Mouse (Mus musculus) limb, embryonic 12.5 days (tissue): ENCODE results near the gene Hspa1l. TPM values are rescaled to one million over a fixed set of nuclear protein-coding genes. Genes with fewer than 3 reads are reported as not detected.
"Not testable (repeated sequence)": the region's sequence is repeated elsewhere in the genome, so short reads cannot be mapped to it uniquely, and the experiment has no call there.

Source experiments
- ATAC-seq: fragments of 200-750 bp; cut with Nextera tagmentation; 2 replicates; pipeline ENCODE4 v1.8.0; 2017; ENCODE audit warnings: low read depth, moderate TSS enrichment; ENCODE audit not compliant: insufficient number of reproducible peaks, insufficient read depth, low FRiP score, low TSS enrichment
- H3K27ac ChIP-seq: fragments of 300-500 bp; sonication (generic); 2 replicates; pipeline ENCODE4 v1.5.1; 2016; ENCODE audit warnings: mild to moderate bottlenecking, moderate library complexity
- H3K27me3 ChIP-seq: fragments of 300-500 bp; sonication (generic); 2 replicates; pipeline ENCODE4 v1.6.1; 2016; ENCODE audit warnings: mild to moderate bottlenecking, moderate library complexity
- H3K36me3 ChIP-seq: fragments of 300-500 bp; sonication (generic); 2 replicates; pipeline ENCODE4 v1.6.1; 2016; ENCODE audit warnings: mild to moderate bottlenecking, moderate library complexity
- H3K4me1 ChIP-seq: fragments of 300-500 bp; sonication (generic); replicated peaks from 2 replicates; pipeline ENCODE4 v1.6.1; 2016
- H3K4me2 ChIP-seq: fragments of 300-500 bp; sonication (generic); 2 replicates; pipeline ENCODE4 v1.6.1; 2016; ENCODE audit warnings: mild to moderate bottlenecking, moderate library complexity
- H3K4me3 ChIP-seq: fragments of 300-500 bp; sonication (generic); replicated peaks from 2 replicates; pipeline ENCODE4 v1.5.1; 2016; ENCODE audit warnings: mild to moderate bottlenecking
- H3K9ac ChIP-seq: fragments of 300-500 bp; sonication (generic); replicated peaks from 2 replicates; pipeline ENCODE4 v1.6.1; 2016; ENCODE audit warnings: mild to moderate bottlenecking, moderate library complexity
- H3K9me3 ChIP-seq: fragments of 300-500 bp; sonication (generic); 2 replicates; pipeline ENCODE4 v1.6.1; 2016; ENCODE audit warnings: mild to moderate bottlenecking, moderate library complexity
- WGBS: fragments of 180-500 bp; shearing (Covaris S2); methylation state at CpG from one replicate; pipeline ENCODE4 v1.1.7; 2016; 5-methylcytosine and 5-hydroxymethylcytosine counted together
- polyA plus RNA-seq: library from polyadenylated mRNA; unstranded; fragments of >200 nt; fragmentation: Nextera tagmentation; extraction: Ambion mirVana; gene quantifications from 2 replicates; pipeline ENCODE4 v1.2.1, GENCODE M21; 2016

The Hspa1l gene
- polyA plus RNA-seq, 1 experiment from 2014 or later: 1.0 TPM

DNA sequence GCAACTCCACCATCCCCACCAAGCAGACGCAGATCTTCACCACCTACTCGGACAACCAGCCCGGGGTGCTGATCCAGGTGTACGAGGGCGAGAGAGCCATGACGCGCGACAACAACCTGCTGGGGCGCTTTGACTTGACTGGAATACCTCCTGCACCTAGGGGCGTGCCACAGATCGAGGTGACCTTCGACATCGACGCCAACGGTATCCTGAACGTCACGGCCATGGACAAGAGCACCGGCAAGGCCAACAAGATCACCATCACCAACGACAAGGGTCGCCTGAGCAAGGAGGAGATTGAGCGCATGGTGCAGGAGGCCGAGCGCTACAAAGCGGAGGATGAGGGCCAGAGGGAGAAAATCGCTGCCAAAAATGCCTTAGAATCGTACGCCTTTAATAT is 5.7 kb downstream of the Hspa1l start:
- Histone ChIP-seq H3K4me1 (peaks cover 16% of the 10 kb centered on the region), H3K4me2 (no peak overlapping the region), H3K9me3 (no peaks in the 10 kb centered on the region), H3K27me3 (no peaks in the 10 kb centered on the region), H3K4me3 (no peak overlapping the region), H3K9ac (no peak overlapping the region), H3K36me3 (no peaks in the 10 kb centered on the region), H3K27ac (no peak overlapping the region)
- WGBS: 89% methylated on average over 27 of the region's 27 CpGs
- ATAC-seq: no peak

DNA sequence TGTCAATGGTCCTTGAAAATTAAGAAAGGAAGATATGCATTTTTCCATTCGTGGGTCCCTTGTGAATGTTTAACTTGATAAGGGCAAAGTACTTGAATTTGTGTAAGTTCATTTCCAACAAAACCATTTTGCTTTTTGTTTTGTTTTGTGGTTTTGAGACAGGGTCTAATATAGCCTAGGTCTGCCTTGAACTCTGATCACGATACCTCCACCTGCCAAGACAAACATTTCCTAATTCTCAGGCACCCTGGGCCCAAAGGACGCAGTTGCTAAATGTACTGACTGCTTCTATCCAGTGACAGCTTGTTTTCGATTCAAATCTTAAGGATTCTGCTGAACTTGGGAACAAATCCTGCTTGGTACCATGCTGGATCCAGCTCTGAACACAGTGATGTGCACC is 7.1 kb downstream of the Hspa1l start:
- no peak overlapping the region for H3K4me3 ChIP-seq
- no peaks in the 10 kb centered on the region for H3K36me3 ChIP-seq
- H3K27me3 ChIP-seq: no peaks in the 10 kb centered on the region
- no peak overlapping the region for H3K9ac ChIP-seq
- ATAC-seq: no peak
- no peaks in the 10 kb centered on the region for H3K9me3 ChIP-seq
- WGBS: 89% methylated on average over 4 of the region's 4 CpGs
- H3K4me2 ChIP-seq: no peak overlapping the region
- H3K4me1 ChIP-seq: peaks cover 16% of the 10 kb centered on the region
- no peak overlapping the region for H3K27ac ChIP-seq

DNA sequence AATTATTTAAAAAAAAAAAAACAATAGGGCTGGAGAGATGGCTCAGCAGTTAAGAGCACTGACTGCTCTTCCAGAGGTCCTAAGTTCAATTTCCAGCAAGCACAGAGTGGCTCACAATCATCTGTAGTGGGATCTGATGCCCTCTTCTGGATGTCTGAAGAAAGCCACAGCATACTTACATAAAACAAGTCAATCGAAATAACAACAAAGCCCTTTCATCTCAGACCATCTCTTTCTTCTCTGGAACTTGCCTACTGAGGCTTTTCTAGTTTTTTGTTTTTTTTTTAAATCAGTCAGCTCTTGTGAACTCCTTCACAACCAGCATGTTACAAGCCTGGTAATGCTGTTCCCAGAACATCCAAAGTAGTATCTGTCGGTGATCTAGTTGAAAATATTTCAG is 8.2 kb downstream of the Hspa1l start:
- Histone ChIP-seq H3K4me3 (peak overlapping the region; percentile 87), H3K27ac (no peak overlapping the region; the same call in 1 of the 2 replicates), H3K9ac (peak overlapping the region; percentile 91), H3K36me3 (peaks cover 10% of the 10 kb centered on the region), H3K4me2 (peak overlapping the region; percentile 72), H3K9me3 (no peaks in the 10 kb centered on the region), H3K27me3 (no peaks in the 10 kb centered on the region), H3K4me1 (peaks cover 16% of the 10 kb centered on the region)
- WGBS: 15% methylated on average over 2 of the region's 2 CpGs
- no peak for ATAC-seq

DNA sequence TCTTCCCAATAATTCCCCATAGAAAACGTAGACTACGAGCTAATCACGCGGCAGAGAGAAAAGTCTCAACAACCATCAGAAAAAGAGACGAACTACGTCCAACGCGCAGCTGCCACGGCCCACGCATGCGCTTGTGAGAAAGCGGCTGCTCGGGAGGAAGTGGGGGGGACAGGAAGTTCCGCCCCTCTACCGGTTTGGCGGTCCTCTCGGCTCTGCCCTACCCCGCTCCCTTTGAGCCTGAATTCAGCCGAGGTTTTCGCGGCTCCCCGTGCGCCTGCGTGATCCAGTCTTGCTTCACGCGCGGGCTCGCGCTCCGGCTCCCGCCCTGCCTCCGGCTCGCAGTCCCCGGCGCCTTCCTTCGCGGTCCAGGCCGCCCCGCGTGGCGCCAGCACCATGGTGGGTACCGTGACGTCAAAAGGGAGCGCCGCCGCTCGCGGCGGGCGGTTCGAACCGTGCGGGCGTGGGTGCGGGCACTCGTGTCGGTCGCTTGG is 9.2 kb downstream of the Hspa1l start, which contains the start of gene Lsm2:
Gene Lsm2, plus strand, starts transcription at position 173 of the 491 bp plus-strand sequence.
- Histone ChIP-seq H3K9me3 (no peaks in the 10 kb centered on the region), H3K4me3 (peak within 1 kb of the TSS; percentile 87), H3K4me1 (peaks cover 16% of the 10 kb centered on the region), H3K4me2 (peak within 1 kb of the TSS; percentile 72), H3K9ac (peak within 1 kb of the TSS; percentile 91), H3K27ac (peak within 1 kb of the TSS; percentile 99), H3K27me3 (no peaks in the 10 kb centered on the region), H3K36me3 (peaks cover 21% of the 10 kb centered on the region)
- ATAC-seq: peak; percentile 92
- under 1% methylated on average over 58 of the region's 58 CpGs for WGBS

DNA sequence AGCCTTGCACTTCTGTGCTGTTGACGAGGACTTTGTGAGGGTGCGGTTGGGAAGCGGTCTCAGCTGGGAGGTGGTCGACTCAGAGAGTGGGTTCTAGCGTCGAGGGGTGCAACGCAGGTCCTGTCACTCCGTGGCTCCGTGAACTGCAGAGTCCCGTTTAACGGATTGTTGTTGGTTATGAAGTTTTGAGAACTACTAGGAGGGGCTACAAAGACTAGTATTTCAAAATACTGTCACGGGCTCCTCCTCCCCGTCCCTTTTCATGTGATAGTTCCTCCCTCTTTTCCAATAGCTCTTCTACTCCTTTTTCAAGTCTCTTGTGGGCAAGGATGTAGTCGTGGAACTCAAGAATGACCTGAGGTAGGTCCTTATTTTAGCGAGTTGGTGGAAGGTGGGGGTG is 9.8 kb downstream of the Hspa1l start:
- Histone ChIP-seq H3K36me3 (peaks cover 23% of the 10 kb centered on the region), H3K27ac (peak overlapping the region; percentile 99), H3K9me3 (no peaks in the 10 kb centered on the region), H3K4me1 (peaks cover 16% of the 10 kb centered on the region), H3K27me3 (no peaks in the 10 kb centered on the region), H3K9ac (peak overlapping the region; percentile 91), H3K4me2 (peak overlapping the region; percentile 72), H3K4me3 (peak overlapping the region; percentile 87)
- under 1% methylated on average over 15 of the region's 15 CpGs for WGBS
- no peak for ATAC-seq

DNA sequence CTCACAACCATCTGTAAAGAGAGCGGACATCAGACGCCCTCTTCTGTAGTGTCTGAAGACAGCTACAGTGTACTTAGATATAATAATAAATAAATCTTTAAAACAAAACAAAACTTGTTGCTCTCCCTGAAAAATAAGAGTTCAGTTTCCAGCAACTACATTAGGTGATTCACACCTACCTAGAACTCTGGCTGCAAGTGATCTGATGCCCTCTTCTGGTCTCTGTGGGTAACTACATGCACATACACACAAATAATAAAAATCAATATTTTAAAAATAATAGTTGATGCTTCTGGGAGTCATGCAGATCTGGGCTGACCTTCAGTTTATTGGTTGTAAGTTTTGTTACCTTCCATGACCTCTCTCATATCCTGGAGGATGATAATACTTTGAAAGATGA is 11.7 kb downstream of the Hspa1l start:
- no peak overlapping the region for H3K4me3 ChIP-seq
- ATAC-seq: no peak
- no peak overlapping the region for H3K27ac ChIP-seq
- no peak overlapping the region for H3K9ac ChIP-seq
- WGBS: 79% methylated on average over 2 of the region's 2 CpGs
- H3K36me3 ChIP-seq: peaks cover 35% of the 10 kb centered on the region
- H3K4me2 ChIP-seq: no peak overlapping the region
- no peaks in the 10 kb centered on the region for H3K27me3 ChIP-seq
- no peaks in the 10 kb centered on the region for H3K9me3 ChIP-seq
- peaks cover 16% of the 10 kb centered on the region for H3K4me1 ChIP-seq

DNA sequence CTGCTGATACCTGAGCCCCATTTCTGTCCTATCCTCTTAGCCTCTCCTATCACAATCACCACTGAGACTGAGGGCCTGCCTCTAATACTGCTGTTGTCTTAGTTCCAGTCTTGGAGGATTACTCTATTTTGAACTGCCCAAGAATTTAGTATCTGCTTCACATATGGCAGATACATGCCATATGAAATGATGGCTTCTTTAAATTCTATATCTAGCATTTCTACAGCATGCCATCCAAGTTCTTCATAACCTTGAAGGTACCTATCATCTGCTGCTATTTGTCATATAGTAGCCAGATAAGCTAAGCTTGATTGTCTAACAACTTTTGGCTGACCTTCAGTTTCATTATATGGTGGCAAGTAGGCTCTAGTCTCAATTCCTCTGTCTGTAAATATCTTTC is 22.2 kb downstream of the Hspa1l start:
- Histone ChIP-seq H3K27me3 (no peaks in the 10 kb centered on the region), H3K9ac (no peak overlapping the region), H3K4me1 (peaks cover 20% of the 10 kb centered on the region), H3K9me3 (no peaks in the 10 kb centered on the region), H3K27ac (no peak overlapping the region), H3K4me3 (no peak overlapping the region), H3K4me2 (no peak overlapping the region), H3K36me3 (peaks cover 55% of the 10 kb centered on the region)
- ATAC-seq: no peak

DNA sequence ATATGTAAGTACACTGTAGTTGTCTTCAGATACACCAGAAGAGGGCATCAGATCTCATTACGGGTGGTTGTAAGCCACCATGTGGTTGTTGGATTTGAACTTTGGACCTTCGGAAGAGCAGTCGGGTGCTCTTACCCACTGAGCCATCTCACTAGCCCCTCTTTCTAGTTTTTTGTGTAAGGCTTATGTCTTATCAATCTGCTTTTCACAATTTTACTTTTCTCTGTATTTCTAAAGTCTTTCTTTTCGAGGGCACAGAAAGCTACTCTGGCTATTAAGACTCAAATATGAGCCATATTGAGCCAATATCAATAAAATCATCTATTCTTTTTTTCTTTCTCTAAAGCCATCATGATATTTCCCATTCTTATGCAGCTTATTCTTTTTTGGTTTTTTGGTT is 22.7 kb downstream of the Hspa1l start:
- not testable (repeated sequence) for H3K9me3 ChIP-seq, H3K4me3 ChIP-seq, H3K4me2 ChIP-seq, H3K9ac ChIP-seq, ATAC-seq, H3K27ac ChIP-seq, H3K27me3 ChIP-seq
- WGBS: 92% methylated on average over 4 of the region's 4 CpGs
- peaks cover 54% of the 10 kb centered on the region for H3K36me3 ChIP-seq
- peaks cover 23% of the 10 kb centered on the region for H3K4me1 ChIP-seq

DNA sequence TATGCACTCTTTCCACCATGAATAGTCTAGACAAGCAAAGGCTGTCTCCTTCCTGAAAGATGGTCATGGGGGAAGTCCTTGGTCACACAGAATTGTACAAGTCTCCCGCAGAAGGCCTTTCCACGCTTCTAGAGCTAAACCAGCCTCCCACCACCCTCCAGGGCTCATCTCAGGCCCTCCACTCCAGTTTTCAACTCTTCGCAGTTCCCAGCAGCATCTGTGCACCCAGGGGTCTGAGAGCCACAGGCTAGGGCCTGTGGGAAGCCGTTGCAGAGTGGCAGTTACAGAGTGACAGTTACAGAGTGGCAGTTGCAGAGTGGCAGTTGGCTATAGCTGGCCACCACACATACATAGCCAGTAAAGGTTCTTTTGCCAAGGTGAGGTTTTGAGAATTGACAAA is 23.4 kb downstream of the Hspa1l start:
- H3K9ac ChIP-seq, H3K4me2 ChIP-seq, H3K27ac ChIP-seq, ATAC-seq, H3K27me3 ChIP-seq, H3K9me3 ChIP-seq, H3K4me3 ChIP-seq: not testable (repeated sequence)
- Histone ChIP-seq H3K36me3 (peaks cover 47% of the 10 kb centered on the region), H3K4me1 (peaks cover 23% of the 10 kb centered on the region)
- WGBS: 93% methylated on average over 4 of the region's 4 CpGs

DNA sequence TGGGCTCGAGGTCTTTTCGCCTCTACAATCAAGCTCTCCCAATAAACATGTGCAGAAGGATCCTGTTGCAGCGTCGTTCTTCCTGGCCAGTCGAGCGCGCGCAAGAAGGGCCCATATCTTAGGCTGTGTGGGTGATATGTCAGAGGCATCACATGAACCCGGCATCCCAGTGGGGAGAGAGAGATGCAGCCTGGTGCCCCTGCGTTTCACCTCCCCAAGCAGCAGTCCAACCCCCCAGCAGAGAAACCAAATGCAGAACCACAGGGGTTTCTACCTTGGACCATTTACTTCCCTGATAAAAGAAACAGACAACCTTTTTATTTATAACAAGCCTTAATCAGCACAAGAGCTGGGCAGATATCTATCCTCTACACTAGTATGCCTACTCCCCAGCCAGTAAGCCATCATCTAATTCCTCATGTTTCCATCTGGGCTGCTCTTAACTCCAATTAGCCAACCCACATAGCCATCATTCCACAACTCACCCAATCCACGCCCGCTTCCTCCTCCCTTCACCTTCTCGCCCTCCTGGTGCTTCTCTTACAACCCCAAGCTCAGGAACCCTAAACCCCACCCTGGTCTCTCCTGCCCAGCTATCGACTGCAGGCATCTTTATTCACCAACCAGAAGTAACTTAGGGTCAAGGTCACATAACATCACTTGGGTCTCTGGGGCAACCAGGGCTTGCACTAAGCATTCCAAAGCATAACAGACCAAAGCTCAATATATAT is 24.1 kb downstream of the Hspa1l start:
- H3K9me3 ChIP-seq: no peaks in the 10 kb centered on the region
- peak overlapping the region; percentile 8; the same call in 1 of the 2 replicates for H3K4me2 ChIP-seq
- 92% methylated on average over 13 of the region's 14 CpGs for WGBS
- ATAC-seq: no peak
- no peak overlapping the region for H3K27ac ChIP-seq
- peaks cover 23% of the 10 kb centered on the region for H3K4me1 ChIP-seq
- H3K27me3 ChIP-seq: no peaks in the 10 kb centered on the region
- no peak overlapping the region for H3K9ac ChIP-seq
- H3K36me3 ChIP-seq: peaks cover 40% of the 10 kb centered on the region
- H3K4me3 ChIP-seq: no peak overlapping the region

DNA sequence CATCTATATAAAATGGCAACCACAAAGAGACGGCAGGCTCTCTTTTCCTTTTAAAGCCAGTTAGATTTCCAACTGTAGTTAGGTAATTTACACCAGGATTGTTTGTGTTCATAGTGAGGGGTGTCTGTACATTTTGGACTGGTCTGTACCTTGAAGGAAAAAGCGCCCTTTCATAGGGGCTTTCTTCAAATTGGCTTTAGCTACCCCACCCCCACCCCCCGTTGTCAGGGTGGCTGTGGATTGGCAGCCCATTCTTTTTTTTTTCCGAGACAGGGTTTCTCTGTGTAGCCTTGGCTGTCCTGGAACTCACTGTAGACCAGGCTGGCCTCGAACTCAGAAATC is 24.6 kb downstream of the Hspa1l start:
- Histone ChIP-seq H3K27ac (no peak overlapping the region), H3K36me3 (peaks cover 40% of the 10 kb centered on the region), H3K4me1 (peaks cover 25% of the 10 kb centered on the region), H3K4me2 (0 out of 2 replicates have a peak overlapping the region, but pooled peaks have one; percentile 8), H3K9ac (no peak overlapping the region), H3K27me3 (no peaks in the 10 kb centered on the region), H3K9me3 (no peaks in the 10 kb centered on the region), H3K4me3 (no peak overlapping the region)
- 97% methylated on average over 5 of the region's 5 CpGs for whole genome bisulfite sequencing
- ATAC-seq: no peak
